Mouse (Mus musculus) CH12.LX (cell line): ENCODE data around the gene Flot2. TPM values are rescaled to one million over a fixed set of nuclear protein-coding genes. Genes with fewer than 3 reads are reported as not detected.

Experiments used
- DNase-seq: peaks from one replicate; pipeline ENCODE4 v3.0.0-alpha.2; 2013; ENCODE audit errors: extremely low read depth
- H3K27ac ChIP-seq: 2 replicates; pipeline ENCODE4 v1.5.1; 2012; ENCODE audit warnings: low read depth, mild to moderate bottlenecking, control low read depth, moderate library complexity; ENCODE audit not compliant: insufficient read depth
- H3K27me3 ChIP-seq: replicated peaks from 2 replicates; pipeline ENCODE3; 2012; ENCODE audit warnings: inconsistent platforms
- H3K36me3 ChIP-seq, 2 experiments: replicated peaks in 1 of 2; 2 replicates each; pipeline versions ENCODE3 to v1.6.1; 2012; ENCODE audit warnings: inconsistent platforms in 1 of 2, low read length in 1 of 2, mild to moderate bottlenecking in 1 of 2, mixed read lengths in 1 of 2, moderate library complexity in 1 of 2; ENCODE audit not compliant: control insufficient read depth in 1 of 2, insufficient read depth in 1 of 2
- H3K4me1 ChIP-seq, 2 experiments: 2 replicates each; pipeline ENCODE4 v1.6.1; 2012; ENCODE audit warnings: inconsistent platforms in 1 of 2, moderate library complexity in 1 of 2; ENCODE audit not compliant: insufficient read depth in 2 of 2, control insufficient read depth in 1 of 2
- H3K4me2 ChIP-seq: 2 replicates; pipeline ENCODE4 v1.6.1; 2012; ENCODE audit warnings: low read depth, mild to moderate bottlenecking, control low read depth; ENCODE audit not compliant: poor library complexity, insufficient read depth, severe bottlenecking
- H3K4me3 ChIP-seq, 3 experiments: fragments of 150-350 bp in 1 of 3; sonication (generic) in 1 of 3; replicated peaks in 1 of 3; 2 replicates each; pipeline versions ENCODE3 to v1.5.1; 2011 to 2012; ENCODE audit warnings: low read depth in 2 of 3, low read length in 2 of 3, mild to moderate bottlenecking in 2 of 3, moderate library complexity in 2 of 3, control low read depth in 1 of 3, improper control_type of control experiment in 1 of 3, inconsistent platforms in 1 of 3, mixed read lengths in 1 of 3; ENCODE audit not compliant: poor library complexity in 1 of 3
- H3K79me2 ChIP-seq: replicated peaks from 2 replicates; pipeline ENCODE4 v1.6.1; 2012; ENCODE audit warnings: mild to moderate bottlenecking, moderate library complexity; ENCODE audit not compliant: control insufficient read depth, poor library complexity, insufficient read depth, severe bottlenecking; ENCODE audit errors: extremely low read depth
- H3K9ac ChIP-seq: 2 replicates; pipeline ENCODE4 v1.6.1; 2012; ENCODE audit warnings: low read depth, mild to moderate bottlenecking, control low read depth, moderate library complexity; ENCODE audit not compliant: insufficient read depth
- H3K9me3 ChIP-seq: replicated peaks from 2 replicates; pipeline ENCODE3; 2012; ENCODE audit warnings: low read length, inconsistent platforms, mixed read lengths
- CTCF ChIP-seq, 2 experiments: IDR thresholded peaks in 1 of 2; conservative IDR thresholded peaks in 1 of 2; 2 replicates each; pipeline ENCODE4 v1.5.1; 2011 to 2012; ENCODE audit warnings: low read depth in 2 of 2, low read length in 2 of 2, improper control_type of control experiment in 1 of 2, inconsistent platforms in 1 of 2, mild to moderate bottlenecking in 1 of 2, moderate library complexity in 1 of 2
- ELF1 ChIP-seq: IDR thresholded peaks from 2 replicates; pipeline ENCODE4 v1.6.1; 2014; ENCODE audit warnings: low read depth, mild to moderate bottlenecking, inconsistent platforms, low read length, improper control_type of control experiment
- EP300 ChIP-seq: IDR thresholded peaks from 2 replicates; pipeline ENCODE4 v1.6.1; 2011; ENCODE audit warnings: low read length, improper control_type of control experiment
- ETS1 ChIP-seq: conservative IDR thresholded peaks from 2 replicates; pipeline ENCODE4 v1.6.1; 2012; ENCODE audit warnings: low read depth, mild to moderate bottlenecking, inconsistent platforms, low read length, improper control_type of control experiment, moderate library complexity
- GABPA ChIP-seq: IDR thresholded peaks from 2 replicates; pipeline ENCODE4 v1.6.1; 2012; ENCODE audit warnings: low read depth, low read length, improper control_type of control experiment, inconsistent platforms; ENCODE audit not compliant: insufficient replicate concordance
- IRF4 ChIP-seq: IDR thresholded peaks from 2 replicates; pipeline ENCODE4 v1.6.1; 2014; ENCODE audit warnings: low read depth, mild to moderate bottlenecking, inconsistent platforms, low read length, improper control_type of control experiment
- JUN ChIP-seq: IDR thresholded peaks from 2 replicates; pipeline ENCODE4 v1.6.1; 2011; ENCODE audit warnings: low read depth, mild to moderate bottlenecking, low read length, improper control_type of control experiment, moderate library complexity; ENCODE audit not compliant: insufficient read depth
- JUND ChIP-seq: conservative IDR thresholded peaks from 2 replicates; pipeline ENCODE4 v1.6.1; 2011; ENCODE audit warnings: low read depth, low read length, improper control_type of control experiment
- MAZ ChIP-seq: IDR thresholded peaks from 2 replicates; pipeline ENCODE4 v1.6.1; 2012; ENCODE audit warnings: low read depth, mild to moderate bottlenecking, inconsistent platforms, low read length, improper control_type of control experiment, moderate library complexity
- MXI1 ChIP-seq: IDR thresholded peaks from 2 replicates; pipeline ENCODE4 v1.6.1; 2011; ENCODE audit warnings: mild to moderate bottlenecking, low read depth, low read length, improper control_type of control experiment
- MYC ChIP-seq: IDR thresholded peaks from 2 replicates; pipeline ENCODE4 v1.6.1; 2011; ENCODE audit warnings: low read depth, mild to moderate bottlenecking, improper control_type of control experiment, low read length
- NELFE ChIP-seq: IDR thresholded peaks from 2 replicates; pipeline ENCODE4 v1.6.1; 2011; ENCODE audit warnings: low read depth, low read length, improper control_type of control experiment
- NRF1 ChIP-seq: IDR thresholded peaks from 2 replicates; pipeline ENCODE4 v1.6.1; 2014; ENCODE audit warnings: low read depth, mild to moderate bottlenecking, inconsistent platforms, low read length, improper control_type of control experiment, moderate library complexity
- POLR2A ChIP-seq: IDR thresholded peaks from 2 replicates; pipeline ENCODE4 v1.6.1; 2011; ENCODE audit warnings: low read depth, mild to moderate bottlenecking, improper control_type of control experiment, low read length
- POLR2AphosphoS2 ChIP-seq: IDR thresholded peaks from 2 replicates; pipeline ENCODE4 v1.6.1; 2011; ENCODE audit warnings: low read depth, low read length, improper control_type of control experiment
- RAD21 ChIP-seq: IDR thresholded peaks from 2 replicates; pipeline ENCODE4 v1.6.1; 2011; ENCODE audit warnings: low read depth, mild to moderate bottlenecking, low read length, improper control_type of control experiment, moderate library complexity
- SIN3A ChIP-seq: IDR thresholded peaks from 2 replicates; pipeline ENCODE4 v1.6.1; 2012; ENCODE audit warnings: low read length, improper control_type of control experiment, inconsistent platforms
- SMC3 ChIP-seq: IDR thresholded peaks from 2 replicates; pipeline ENCODE4 v1.6.1; 2011; ENCODE audit warnings: low read depth, low read length, improper control_type of control experiment
- TBP ChIP-seq: conservative IDR thresholded peaks from 2 replicates; pipeline ENCODE4 v1.6.1; 2011; ENCODE audit warnings: low read depth, low read length, improper control_type of control experiment
- UBTF ChIP-seq: IDR thresholded peaks from 2 replicates; pipeline ENCODE4 v1.6.1; 2012; ENCODE audit warnings: low read depth, mild to moderate bottlenecking, inconsistent platforms, low read length, improper control_type of control experiment, moderate library complexity
- USF1 ChIP-seq: IDR thresholded peaks from 2 replicates; pipeline ENCODE4 v1.6.1; 2014; ENCODE audit warnings: low read depth, mild to moderate bottlenecking, inconsistent platforms, low read length, improper control_type of control experiment
- ZC3H11A ChIP-seq: IDR thresholded peaks from 2 replicates; pipeline ENCODE4 v1.6.1; 2012; ENCODE audit warnings: low read depth, mild to moderate bottlenecking, inconsistent platforms, low read length, improper control_type of control experiment
- ZKSCAN1 ChIP-seq: IDR thresholded peaks from 2 replicates; pipeline ENCODE4 v1.6.1; 2012; ENCODE audit warnings: low read depth, inconsistent platforms, low read length, improper control_type of control experiment, borderline replicate concordance
- ZNF384 ChIP-seq: IDR thresholded peaks from 2 replicates; pipeline ENCODE4 v1.6.1; 2012; ENCODE audit warnings: low read depth, low read length, improper control_type of control experiment, inconsistent platforms
- dilution Hi-C: fragments of 300-500 bp; cut with MboI; formaldehyde crosslinking; loops from 2 replicates; pipeline ENCODE4 v1.14.3; 2020; ENCODE audit warnings: low sequenced_read_pairs; ENCODE audit not compliant: extremely low pct_unique_long_range_greater_than_20kb, extremely low pct_ligation_motif_present
- in situ Hi-C: fragments of 300-500 bp; cut with MboI; formaldehyde crosslinking; loops from 3 replicates; pipeline ENCODE4 v1.14.3; 2019; ENCODE audit warnings: low sequenced_read_pairs, low pct_ligation_motif_present, low pct_unique_long_range_greater_than_20kb, mixed read lengths
- polyA plus RNA-seq: library from polyadenylated mRNA; unstranded; fragments of >175 nt; gene quantifications from 2 replicates; pipeline ENCODE4 v1.2.1, GENCODE M21; 2012; ENCODE audit warnings: low read depth; ENCODE audit not compliant: insufficient read length
- total RNA-seq, 2 experiments: library from RNA; depleted of rRNA; stranded (reverse); fragments of 300-350 nt in 1 of 2; fragments of >200 nt in 1 of 2; gene quantifications; 2 replicates each; pipeline ENCODE4 v1.2.3; 2012 to 2014

The Flot2 gene
- total and polyA plus RNA-seq, 3 experiments = 5.2 to 14.7 (median 13.4) TPM

GRCm38 (mm10) chr11:78056946-78057345, 19.2 kb downstream of the Flot2 start:
- Histone ChIP-seq H3K36me3 (peaks cover 26 to 52% of the 10 kb centered on the region in 2 experiments), H3K9ac (no peak overlapping the region), H3K27ac (no peak overlapping the region), H3K4me2 (no peak overlapping the region), H3K27me3 (no peaks in the 10 kb centered on the region), H3K4me3 (no peak overlapping the region), H3K9me3 (no peaks in the 10 kb centered on the region), H3K4me1 (peaks cover 5 to 22% of the 10 kb centered on the region in 2 experiments; a peak in 3 of 4 replicates), H3K79me2 (no peaks in the 10 kb centered on the region)
- dilution Hi-C loops (no loop called here), in situ Hi-C loops (loop anchor here (5.0 kb wide), 1 partner anchor 120 kb away; the partner anchor contains the start of genes Nek8 and Tlcd1)
- TF ChIP-seq JUN (no peak), MAZ (no peak), POLR2A (no peak), MYC (no peak), CTCF (conservative IDR thresholded peaks at IDR 0.05 in 1 of 2, IDR thresholded peaks at IDR 0.05 in 1 of 2; ENCODE audit: low read depth in 2 of 2, low read length in 2 of 2) (no peak), TBP (no peak), MXI1 (no peak), UBTF (no peak), EP300 (no peak), POLR2AphosphoS2 (no peak), ZNF384 (no peak), ZKSCAN1 (no peak), ETS1 (no peak), RAD21 (no peak), NELFE (no peak), SIN3A (no peak), SMC3 (no peak)
- DNase-seq = no peak

GRCm38 (mm10) chr11:78059833-78060757, 22.4 kb downstream of the Flot2 start:
- H3K27me3 ChIP-seq = no peaks in the 10 kb centered on the region
- no peak overlapping the region for H3K9ac ChIP-seq
- dilution Hi-C loops (no loop called here), in situ Hi-C loops (loop anchor here (5.0 kb wide), 1 partner anchor 117 kb away; the partner anchor contains the start of genes Nek8 and Tlcd1)
- no peaks in the 10 kb centered on the region for H3K9me3 ChIP-seq
- H3K79me2 ChIP-seq = no peaks in the 10 kb centered on the region
- H3K4me3 ChIP-seq = no peak overlapping the region
- H3K27ac ChIP-seq = no peak overlapping the region
- peaks cover 0 to 10% of the 10 kb centered on the region in 2 experiments; a peak in 2 of 4 replicates for H3K4me1 ChIP-seq
- H3K4me2 ChIP-seq = no peak overlapping the region
- H3K36me3 ChIP-seq = peaks cover 26 to 35% of the 10 kb centered on the region in 2 experiments
- TF ChIP-seq MYC (no peak), IRF4 (0 out of 2 replicates have a peak, but pooled peaks have one; percentile 8), SMC3 (peak; percentile 97), ELF1 (peak; percentile 47; the same call in 1 of the 2 replicates), ZC3H11A (peak; percentile 75), USF1 (no peak), RAD21 (peak; percentile 99), CTCF (conservative IDR thresholded peaks at IDR 0.05 in 1 of 2, IDR thresholded peaks at IDR 0.05 in 1 of 2; ENCODE audit: low read depth in 2 of 2, low read length in 2 of 2) (peak; percentile 71 to 98), GABPA (no peak), NRF1 (0 out of 2 replicates have a peak, but pooled peaks have one; percentile 29), JUND (no peak)
- peak; percentile 70 for DNase-seq
